Mouse (Mus musculus): ENCODE measurements around the gene Fam163a. TPM values are rescaled to one million over a fixed set of nuclear protein-coding genes. Genes with fewer than 3 reads are reported as not detected.

Fam163a gene
- total and polyA plus RNA-seq, 3 experiments = not detected

GRCm38 (mm10) chr1:156168737-156169136, 36.1 kb downstream of the Fam163a start:
- H3K4me1 ChIP-seq (ENCODE audit: control insufficient read depth in 1 of 2, insufficient read depth in 2 of 2) = peaks cover 0 to 6% of the 10 kb centered on the region in 2 experiments; a peak in 1 of 4 replicates
- H3K4me2 ChIP-seq (ENCODE audit: insufficient read depth, low read depth, poor library complexity, severe bottlenecking) = no peak overlapping the region
- no peaks in the 10 kb centered on the region for H3K79me2 ChIP-seq (replicated peaks; ENCODE audit: control insufficient read depth, extremely low read depth, insufficient read depth, poor library complexity, severe bottlenecking)
- peaks cover 11% of the 10 kb centered on the region for H3K9me3 ChIP-seq (replicated peaks; ENCODE audit: low read length)
- H3K9ac ChIP-seq (ENCODE audit: insufficient read depth, low read depth) = no peak overlapping the region
- H3K27me3 ChIP-seq (replicated peaks) = no peaks in the 10 kb centered on the region
- H3K4me3 ChIP-seq (replicated peaks in 1 of 3; ENCODE audit: low read depth in 2 of 3, low read length in 2 of 3, poor library complexity in 1 of 3) = no peak overlapping the region
- no peak overlapping the region for H3K27ac ChIP-seq (ENCODE audit: insufficient read depth, low read depth)
- no peak for DNase-seq (ENCODE audit: extremely low read depth)
- in situ Hi-C loops (cut with MboI; ENCODE audit: low pct_ligation_motif_present, low pct_unique_long_range_greater_than_20kb, low sequenced_read_pairs) = no loop called here
- H3K36me3 ChIP-seq (replicated peaks in 1 of 2; ENCODE audit: control insufficient read depth in 1 of 2, insufficient read depth in 1 of 2, low read length in 1 of 2) = no peaks in the 10 kb centered on the region
- no peak for TF ChIP-seq TCF12 (IDR thresholded peaks at IDR 0.05; ENCODE audit: low read depth, low read length)
- no peak for TF ChIP-seq EP300 (IDR thresholded peaks at IDR 0.05; ENCODE audit: low read length)
- TF ChIP-seq MAX (IDR thresholded peaks at IDR 0.05; ENCODE audit: low read length) = no peak
- TF ChIP-seq PAX5 (IDR thresholded peaks at IDR 0.05; ENCODE audit: low read length) = no peak
- no peak for TF ChIP-seq CHD1 (IDR thresholded peaks at IDR 0.05; ENCODE audit: low read depth, low read length)
- TF ChIP-seq KAT2A (IDR thresholded peaks at IDR 0.05; ENCODE audit: insufficient replicate concordance, low read length) = no peak
- TF ChIP-seq POLR2AphosphoS2 (IDR thresholded peaks at IDR 0.05; ENCODE audit: low read depth, low read length) = no peak
- TF ChIP-seq CTCF (conservative IDR thresholded peaks at IDR 0.05 in 1 of 2, IDR thresholded peaks at IDR 0.05 in 1 of 2; ENCODE audit: low read depth in 2 of 2, low read length in 2 of 2) = no peak
- no peak for TF ChIP-seq JUN (IDR thresholded peaks at IDR 0.05; ENCODE audit: insufficient read depth, low read depth, low read length)
- no peak for TF ChIP-seq TBP (conservative IDR thresholded peaks at IDR 0.05; ENCODE audit: low read depth, low read length)
- no peak for TF ChIP-seq IRF4 (IDR thresholded peaks at IDR 0.05; ENCODE audit: low read depth, low read length)
- no peak for TF ChIP-seq SMC3 (IDR thresholded peaks at IDR 0.05; ENCODE audit: low read depth, low read length)
- no peak for TF ChIP-seq MXI1 (IDR thresholded peaks at IDR 0.05; ENCODE audit: low read depth, low read length)
- dilution Hi-C loops (cut with MboI; ENCODE audit: extremely low pct_ligation_motif_present, extremely low pct_unique_long_range_greater_than_20kb, low sequenced_read_pairs) = no loop called here

- no peak for TF ChIP-seq CHD1 (IDR thresholded peaks at IDR 0.05; ENCODE audit: low read depth, low read length)
- TF ChIP-seq MXI1 (IDR thresholded peaks at IDR 0.05; ENCODE audit: low read depth, low read length) = no peak
- TF ChIP-seq JUN (IDR thresholded peaks at IDR 0.05; ENCODE audit: insufficient read depth, low read depth, low read length) = no peak
- Histone ChIP-seq H3K4me3 (replicated peaks in 1 of 3; ENCODE audit: low read depth in 2 of 3, low read length in 2 of 3, poor library complexity in 1 of 3) (no peak overlapping the region), H3K9ac (ENCODE audit: insufficient read depth, low read depth) (no peak overlapping the region), H3K79me2 (replicated peaks; ENCODE audit: control insufficient read depth, extremely low read depth, insufficient read depth, poor library complexity, severe bottlenecking) (no peaks in the 10 kb centered on the region), H3K27ac (ENCODE audit: insufficient read depth, low read depth) (no peak overlapping the region), H3K4me1 (ENCODE audit: control insufficient read depth in 1 of 2, insufficient read depth in 2 of 2) (no peaks in the 10 kb centered on the region), H3K36me3 (replicated peaks in 1 of 2; ENCODE audit: control insufficient read depth in 1 of 2, insufficient read depth in 1 of 2, low read length in 1 of 2) (no peaks in the 10 kb centered on the region), H3K27me3 (replicated peaks) (peaks cover 2% of the 10 kb centered on the region), H3K4me2 (ENCODE audit: insufficient read depth, low read depth, poor library complexity, severe bottlenecking) (no peak overlapping the region), H3K9me3 (replicated peaks; ENCODE audit: low read length) (no peaks in the 10 kb centered on the region)
- DNase-seq (ENCODE audit: extremely low read depth) = no peak
- in situ Hi-C loops (cut with MboI; ENCODE audit: low pct_ligation_motif_present, low pct_unique_long_range_greater_than_20kb, low sequenced_read_pairs) (no loop called here), dilution Hi-C loops (cut with MboI; ENCODE audit: extremely low pct_ligation_motif_present, extremely low pct_unique_long_range_greater_than_20kb, low sequenced_read_pairs) (no loop called here)
These were observed 88.1 kb downstream of the Fam163a start for GRCm38 (mm10) chr1:156116770-156117169.

GRCm38 (mm10) chr1:156113884-156114499, 90.8 kb downstream of the Fam163a start:
- Histone ChIP-seq H3K9ac (ENCODE audit: insufficient read depth, low read depth) (no peak overlapping the region), H3K4me2 (ENCODE audit: insufficient read depth, low read depth, poor library complexity, severe bottlenecking) (no peak overlapping the region), H3K79me2 (replicated peaks; ENCODE audit: control insufficient read depth, extremely low read depth, insufficient read depth, poor library complexity, severe bottlenecking) (no peaks in the 10 kb centered on the region), H3K9me3 (replicated peaks; ENCODE audit: low read length) (no peaks in the 10 kb centered on the region), H3K27me3 (replicated peaks) (peaks cover 2% of the 10 kb centered on the region), H3K4me1 (ENCODE audit: control insufficient read depth in 1 of 2, insufficient read depth in 2 of 2) (no peaks in the 10 kb centered on the region), H3K36me3 (replicated peaks in 1 of 2; ENCODE audit: control insufficient read depth in 1 of 2, insufficient read depth in 1 of 2, low read length in 1 of 2) (no peaks in the 10 kb centered on the region), H3K27ac (ENCODE audit: insufficient read depth, low read depth) (no peak overlapping the region), H3K4me3 (replicated peaks in 1 of 3; ENCODE audit: low read depth in 2 of 3, low read length in 2 of 3, poor library complexity in 1 of 3) (no peak overlapping the region)
- dilution Hi-C loops (cut with MboI; ENCODE audit: extremely low pct_ligation_motif_present, extremely low pct_unique_long_range_greater_than_20kb, low sequenced_read_pairs) (no loop called here), in situ Hi-C loops (cut with MboI; ENCODE audit: low pct_ligation_motif_present, low pct_unique_long_range_greater_than_20kb, low sequenced_read_pairs) (no loop called here)
- no peak for TF ChIP-seq TBP (conservative IDR thresholded peaks at IDR 0.05; ENCODE audit: low read depth, low read length)
- no peak for TF ChIP-seq NRF1 (IDR thresholded peaks at IDR 0.05; ENCODE audit: low read depth, low read length)
- TF ChIP-seq IRF4 (IDR thresholded peaks at IDR 0.05; ENCODE audit: low read depth, low read length) = no peak
- no peak for TF ChIP-seq USF2 (conservative IDR thresholded peaks at IDR 0.05; ENCODE audit: low read depth, low read length)
- no peak for TF ChIP-seq ZKSCAN1 (IDR thresholded peaks at IDR 0.05; ENCODE audit: borderline replicate concordance, low read depth, low read length)
- no peak for TF ChIP-seq JUN (IDR thresholded peaks at IDR 0.05; ENCODE audit: insufficient read depth, low read depth, low read length)
- no peak for TF ChIP-seq UBTF (IDR thresholded peaks at IDR 0.05; ENCODE audit: low read depth, low read length)
- TF ChIP-seq CTCF (conservative IDR thresholded peaks at IDR 0.05 in 1 of 2, IDR thresholded peaks at IDR 0.05 in 1 of 2; ENCODE audit: low read depth in 2 of 2, low read length in 2 of 2) = no peak
- no peak for TF ChIP-seq MAZ (IDR thresholded peaks at IDR 0.05; ENCODE audit: low read depth, low read length)
- no peak for TF ChIP-seq MAFK (IDR thresholded peaks at IDR 0.05; ENCODE audit: insufficient replicate concordance, low read length)
- no peak for TF ChIP-seq NELFE (IDR thresholded peaks at IDR 0.05; ENCODE audit: low read depth, low read length)
- TF ChIP-seq JUND (conservative IDR thresholded peaks at IDR 0.05; ENCODE audit: low read depth, low read length) = no peak
- DNase-seq (ENCODE audit: extremely low read depth) = no peak

All from CH12.LX (cell line).